Mouse (Mus musculus) heart, adult 18-20 months (tissue): ENCODE data around the gene Tekt5. TPM values are rescaled to one million over a fixed set of nuclear protein-coding genes. Genes with fewer than 3 reads are reported as not detected.

Experiments used
- DNase-seq, 2 experiments: peaks; one replicate each; pipeline ENCODE4 v3.0.0; 2021 to 2022; ENCODE audit warnings: mixed read lengths in 1 of 2
- long read RNA-seq, 2 experiments: library from polyadenylated mRNA; stranded (forward); transcript quantifications; one replicate each; pipeline ENCODE4 v2.0.0; 2021
- total RNA-seq, 2 experiments: library from RNA; stranded (reverse); gene quantifications; 2 replicates each; pipeline ENCODE4 v1.2.3; 2021

Gene Tekt5
- not detected for total RNA-seq
- long read RNA-seq, experiment 1: 0 reads
- long read RNA-seq, experiment 2: 0 reads

DNA sequence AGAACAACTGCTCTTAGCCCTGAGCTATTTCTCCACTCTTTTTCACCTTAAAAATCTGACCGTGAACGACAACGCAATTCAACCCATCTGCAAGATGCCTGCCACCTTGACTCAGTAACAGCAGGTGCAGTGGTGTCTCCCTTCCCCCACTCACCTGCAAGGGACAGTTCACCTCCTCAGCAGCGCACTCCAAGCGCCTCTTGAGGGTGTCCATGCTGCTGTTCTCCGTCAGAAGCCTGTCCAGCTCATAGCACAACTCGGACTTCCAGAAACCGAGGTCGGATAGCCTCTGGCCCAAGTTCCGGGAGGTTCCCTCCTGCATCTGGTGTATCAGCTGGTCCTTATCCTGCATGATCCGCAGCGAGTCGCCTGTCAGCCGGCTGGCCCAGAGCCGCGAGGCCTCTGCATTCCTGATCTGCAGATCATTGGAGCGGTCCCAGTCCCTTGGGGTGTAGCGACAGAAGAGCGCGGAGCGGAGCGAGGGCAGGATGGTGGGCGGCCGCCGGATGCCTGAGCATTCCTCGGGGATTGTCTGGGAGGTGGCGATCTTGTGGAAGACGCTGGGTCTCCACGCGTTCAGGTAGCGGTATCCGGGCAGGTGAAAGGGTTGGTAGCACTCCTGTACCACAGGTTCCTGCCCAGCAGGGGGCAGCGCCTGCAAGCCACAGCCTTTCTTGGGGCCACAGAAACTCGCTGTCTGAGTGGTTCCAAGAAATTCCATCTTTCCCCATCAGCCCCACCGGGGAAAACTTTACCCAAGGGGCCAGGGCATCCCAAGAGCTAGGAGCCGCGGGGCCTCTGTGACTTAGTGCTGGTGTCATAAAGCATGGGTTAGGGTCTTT is at the start of gene Tekt5:
TSS of gene Tekt5 (minus strand) at position 792 of the 842 bp plus-strand sequence.
- DNase-seq: peak; percentile 40 to 49

DNA sequence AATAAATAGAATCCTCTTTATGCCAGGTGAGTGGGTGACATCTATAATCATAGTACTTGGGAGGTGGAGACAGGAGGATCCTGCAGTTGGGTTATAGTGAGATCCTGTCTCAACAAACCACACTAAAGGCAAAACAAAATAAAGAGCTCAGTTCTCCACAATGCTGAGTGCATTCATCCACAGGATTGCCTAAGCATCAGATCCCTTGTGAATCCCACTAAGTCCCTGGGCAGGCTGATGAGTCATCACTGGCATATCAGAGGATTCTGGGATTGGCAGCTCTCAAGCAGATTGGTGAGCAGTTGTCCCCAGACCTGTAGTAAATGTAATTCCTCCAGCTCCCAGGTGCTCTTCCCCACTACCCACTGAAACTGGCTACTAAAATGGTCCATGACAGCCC is 48.4 kb upstream of the Tekt5 start:
- no peak for DNase-seq

DNA sequence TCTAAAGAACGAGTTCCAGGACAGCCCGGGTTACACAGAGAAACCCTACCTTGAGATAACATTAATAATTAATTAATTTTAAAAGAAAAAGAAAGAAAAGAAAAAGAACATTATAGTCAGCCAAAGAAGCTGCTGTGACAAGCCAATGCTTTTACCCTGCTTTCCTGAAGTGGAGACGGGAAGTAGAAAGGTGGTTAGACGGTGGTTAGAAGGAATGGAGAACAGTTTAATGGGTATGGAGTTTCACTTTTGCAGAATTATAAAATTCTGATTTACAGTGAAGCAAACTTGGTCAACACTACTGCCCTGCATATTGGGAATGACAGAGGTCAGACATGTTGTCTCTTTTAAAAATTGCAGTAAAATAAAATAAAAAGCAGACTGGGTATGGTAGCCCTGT is 46.5 kb upstream of the Tekt5 start:
- DNase-seq: no peak

DNA sequence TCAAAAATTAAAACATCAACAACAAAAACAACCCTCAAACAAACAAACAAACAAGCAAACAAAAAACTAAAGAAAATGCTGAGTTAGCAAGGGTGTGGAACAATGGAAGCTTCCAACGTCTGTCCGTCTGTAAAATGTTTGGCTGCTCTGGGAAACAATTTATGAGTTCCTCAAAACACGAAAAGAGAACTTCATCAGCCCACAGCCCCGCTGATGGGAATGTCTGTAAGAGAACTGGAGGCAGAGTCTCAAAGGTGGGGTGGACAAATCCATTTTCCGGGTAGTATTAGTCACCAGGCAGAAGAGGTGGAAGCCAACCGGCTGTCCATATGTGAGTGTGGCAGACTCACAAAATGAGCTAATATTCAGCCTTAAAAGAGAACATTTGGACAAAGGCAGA is 46.0 kb upstream of the Tekt5 start:
- peak in 1 of 2 experiments; percentile 15 for DNase-seq

DNA sequence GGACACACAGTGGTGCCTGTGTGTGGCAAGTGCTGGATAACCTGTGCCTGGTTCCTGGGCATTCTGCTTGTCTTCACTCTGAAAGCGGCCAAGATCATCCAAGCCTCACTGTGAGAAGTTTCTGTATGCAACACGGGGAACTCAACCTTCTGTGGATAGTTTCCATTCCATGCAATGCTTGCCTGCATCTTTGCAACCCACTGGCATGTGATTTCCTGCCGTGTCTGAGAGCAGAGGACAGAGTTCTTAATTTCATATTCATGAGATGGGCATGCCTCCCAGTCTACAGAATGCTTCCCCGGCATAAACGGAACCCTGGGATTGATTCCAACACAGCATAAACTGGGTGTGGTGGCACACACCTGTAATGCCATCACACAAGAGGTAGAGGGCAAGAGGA is 42.8 kb upstream of the Tekt5 start:
- DNase-seq: peak in 1 of 2 experiments; percentile 18

DNA sequence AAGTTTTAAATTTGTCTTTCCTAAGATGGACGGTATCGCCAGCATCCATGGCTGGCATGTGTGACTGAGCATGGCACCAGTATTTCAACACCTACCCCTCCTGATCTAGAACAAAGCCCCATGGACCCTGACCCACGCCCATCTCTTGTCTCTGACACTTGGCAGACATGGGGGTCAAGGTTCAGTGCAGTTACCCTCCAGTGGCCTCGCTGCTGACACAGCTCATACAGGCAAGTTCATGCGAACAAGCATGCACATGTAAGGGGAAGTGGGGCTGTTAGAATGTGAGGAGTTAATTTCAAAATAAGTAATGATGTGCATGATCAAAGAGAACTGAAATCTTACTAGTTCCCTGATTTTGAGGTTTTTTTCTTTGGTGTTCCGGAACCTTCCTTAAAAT is 40.9 kb upstream of the Tekt5 start:
- DNase-seq: peak in 1 of 2 experiments; percentile 18

DNA sequence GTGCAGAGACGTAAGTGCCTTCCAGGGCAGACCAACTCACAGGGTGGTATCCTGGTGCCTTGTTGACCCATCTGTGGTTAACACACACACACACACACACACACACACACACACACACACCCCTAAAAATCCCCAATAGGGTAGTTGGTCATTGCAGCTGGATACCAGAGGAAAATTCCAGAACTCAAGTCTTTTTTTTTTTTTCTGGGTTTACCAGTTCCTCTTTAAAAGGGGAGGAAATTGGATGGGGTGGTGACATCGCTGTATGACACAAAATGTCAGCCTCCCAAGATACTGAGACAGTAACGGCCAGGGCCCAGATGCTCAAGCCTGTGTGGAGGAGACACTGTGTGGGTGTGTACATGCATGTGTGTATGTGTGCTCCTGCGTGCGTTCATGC is 38.1 kb upstream of the Tekt5 start:
- DNase-seq: no peak

DNA sequence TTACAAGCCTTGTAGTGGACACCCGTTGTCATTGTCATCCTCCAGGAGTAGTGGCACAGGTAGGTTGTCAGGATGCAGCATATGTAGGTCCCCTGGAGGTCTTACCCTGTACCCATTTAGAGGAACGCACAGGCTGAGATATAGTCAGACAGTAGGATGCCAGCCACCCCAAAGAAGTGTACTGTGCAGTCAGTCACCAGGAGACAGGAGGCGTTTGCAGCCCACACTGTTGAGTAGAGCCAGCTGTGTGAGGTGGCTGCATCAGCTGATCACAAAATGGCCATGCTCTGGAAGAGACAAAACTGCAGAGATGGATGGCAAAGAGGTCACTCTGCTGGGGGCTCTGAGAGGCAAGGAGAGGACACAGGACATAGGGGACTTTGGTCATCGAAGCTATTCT is 37.1 kb upstream of the Tekt5 start:
- DNase-seq: no peak

DNA sequence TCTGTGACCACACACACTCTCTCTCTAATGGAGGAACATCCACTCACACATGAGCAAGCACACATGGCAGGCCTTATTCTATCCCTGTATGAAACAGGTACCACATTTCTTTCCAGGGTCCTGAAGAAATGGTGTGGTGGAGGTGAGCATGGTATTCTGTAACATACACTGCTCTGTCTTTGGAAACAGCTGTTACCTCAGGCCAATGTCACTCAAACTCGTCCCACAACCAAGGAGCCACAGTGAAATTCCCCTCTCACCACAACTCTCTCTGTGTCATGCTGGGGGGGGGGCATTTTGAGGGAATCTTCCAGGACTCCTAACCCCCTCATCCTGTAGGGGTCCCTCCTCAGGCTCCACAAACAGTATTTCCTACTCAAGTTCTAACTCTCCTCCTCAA is 36.6 kb upstream of the Tekt5 start:
- no peak for DNase-seq

DNA sequence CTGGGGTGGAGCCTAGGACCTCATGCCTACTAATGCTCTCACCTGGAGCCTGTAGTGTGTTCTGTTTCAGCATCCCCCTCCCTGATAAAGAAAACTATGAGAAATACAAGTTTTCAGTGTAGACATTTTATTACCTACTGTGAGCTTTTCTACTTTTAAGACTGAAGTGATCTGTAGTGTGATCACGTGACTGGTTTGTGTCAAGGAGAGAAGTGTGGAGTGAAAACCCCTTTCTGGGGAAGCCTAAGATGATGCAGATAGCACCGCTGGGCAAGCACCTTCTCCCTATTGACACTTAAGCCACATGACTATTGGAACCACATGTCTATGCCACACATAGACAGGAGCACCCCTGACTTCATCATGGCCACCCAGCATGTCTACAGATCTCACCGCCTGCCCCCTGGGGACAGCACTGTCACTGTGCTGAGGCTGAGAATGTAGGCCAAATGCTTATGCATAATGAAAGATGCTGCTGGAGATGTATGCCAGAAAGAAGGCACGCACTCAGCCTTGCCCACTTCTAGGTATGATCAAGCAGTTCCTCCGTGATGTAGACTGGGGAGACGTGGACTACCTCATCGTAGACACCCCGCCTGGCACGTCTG is 25.3 kb upstream of the Tekt5 start:
- no peak for DNase-seq

DNA sequence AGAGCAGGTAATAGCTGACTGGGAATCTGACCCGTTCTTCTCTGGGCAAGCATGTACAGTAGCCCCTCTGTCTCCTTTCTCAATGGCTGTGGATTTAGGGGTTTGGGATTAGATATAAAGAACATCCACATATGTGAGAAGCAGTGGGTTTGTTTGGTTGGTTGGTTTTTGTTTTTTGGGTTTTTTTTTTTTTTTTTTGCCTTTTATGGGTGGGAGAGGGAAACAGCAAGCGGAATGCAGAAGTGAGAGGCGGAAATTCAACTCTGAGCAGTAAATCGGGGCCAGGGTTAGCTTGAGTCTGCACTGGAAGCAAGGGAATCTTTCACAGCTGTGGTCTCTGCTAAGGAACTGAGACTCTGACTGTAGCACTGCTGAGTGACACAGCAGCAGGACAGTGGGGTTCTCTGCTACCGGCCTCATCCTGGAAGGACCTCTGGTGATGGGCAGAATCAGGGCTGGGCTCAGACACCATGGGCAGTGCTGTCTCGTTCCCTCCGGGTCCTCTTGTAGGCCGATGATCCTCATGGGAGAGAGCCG is 22.5 kb upstream of the Tekt5 start:
- peak in 1 of 2 experiments; percentile 51 for DNase-seq

DNA sequence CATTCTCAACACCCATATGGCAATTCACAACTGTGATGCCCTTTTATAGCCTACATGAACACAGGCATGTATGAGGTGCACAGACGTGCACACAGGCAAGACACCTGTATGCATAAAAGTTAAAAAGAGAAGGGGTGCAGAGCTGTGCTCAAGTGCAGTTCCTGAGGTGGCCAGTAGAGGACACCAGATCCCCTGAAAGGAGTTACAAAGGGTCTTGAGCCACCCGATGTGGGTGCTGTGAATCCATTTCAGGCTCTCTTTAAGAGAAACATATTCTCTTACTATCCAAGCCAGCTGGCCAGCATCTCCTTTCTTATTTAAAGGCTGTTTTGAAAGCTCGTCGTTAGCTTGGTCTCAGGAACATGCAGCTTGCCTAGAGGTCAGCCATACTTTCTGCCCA is 21.6 kb upstream of the Tekt5 start:
- no peak for DNase-seq

DNA sequence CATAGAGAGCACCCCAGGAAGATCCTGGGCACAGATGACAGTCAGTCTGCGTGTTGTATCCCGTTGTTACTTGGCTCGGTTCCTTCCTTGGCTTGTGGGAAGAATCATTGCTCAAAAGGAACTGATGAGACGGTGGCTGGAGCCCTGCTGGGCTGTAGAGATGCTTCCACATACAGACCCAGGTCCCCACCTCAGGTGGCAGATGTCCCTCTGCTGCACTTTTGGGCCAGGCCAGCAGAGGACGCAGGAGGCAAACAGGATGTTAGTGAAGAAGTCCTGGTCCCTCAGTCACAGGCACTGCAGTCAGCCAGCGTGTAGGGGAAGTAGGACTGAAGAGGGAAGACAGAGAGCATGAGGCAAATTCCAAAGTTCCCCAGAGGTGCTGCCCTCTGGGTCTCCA is 20.7 kb upstream of the Tekt5 start:
- DNase-seq: peak; percentile 55 to 71

DNA sequence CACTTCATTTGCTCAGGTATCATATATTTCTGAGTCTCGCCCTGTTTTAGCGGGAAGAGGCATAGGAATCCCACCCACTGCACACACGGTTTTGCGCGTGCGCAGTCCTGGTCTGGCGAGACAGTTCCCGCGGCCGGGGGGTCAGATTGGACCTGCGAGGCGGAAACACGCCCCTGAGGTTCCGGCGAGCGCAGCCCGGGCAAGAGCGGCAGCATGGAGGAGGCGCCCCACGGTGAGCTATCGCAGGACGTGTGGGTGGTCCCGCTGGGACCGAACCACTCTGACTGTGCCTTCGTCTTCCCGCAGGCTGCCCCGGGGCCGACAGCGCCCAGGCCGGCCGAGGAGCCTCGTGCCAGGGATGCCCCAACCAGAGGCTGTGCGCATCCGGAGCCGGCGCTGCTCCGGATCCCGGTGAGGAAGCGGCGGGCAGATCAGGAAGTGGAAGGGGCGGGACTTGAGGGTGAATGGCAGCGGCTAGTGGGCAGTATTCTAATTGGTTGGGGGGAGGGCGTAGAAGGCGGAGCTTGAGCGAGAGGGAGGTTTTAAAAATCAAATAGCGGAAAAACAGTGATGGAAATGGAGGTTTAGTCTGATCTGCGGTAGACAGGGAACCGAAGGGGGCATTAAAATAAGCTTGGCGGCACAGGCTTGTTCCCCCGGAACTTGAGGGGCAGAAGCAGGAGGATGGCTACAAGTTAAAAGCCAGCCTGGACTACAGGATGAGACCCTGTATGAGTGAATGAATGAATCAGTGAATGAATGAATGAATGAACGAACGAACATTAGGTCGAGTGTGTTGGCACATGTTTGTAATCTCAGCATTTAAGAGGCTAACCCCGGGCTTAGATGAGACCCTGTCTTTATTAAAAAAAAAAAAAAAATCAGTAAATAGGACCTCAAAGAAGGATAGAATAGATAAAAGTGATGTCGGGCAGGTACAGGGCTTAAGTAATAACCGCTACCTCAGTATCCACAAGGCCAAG is 16.8 kb upstream of the Tekt5 start, which contains the start of gene Nubp1:
TSS of gene Nubp1 (plus strand) at position 185 of the 983 bp plus-strand sequence.
- peak; percentile 97 for DNase-seq

DNA sequence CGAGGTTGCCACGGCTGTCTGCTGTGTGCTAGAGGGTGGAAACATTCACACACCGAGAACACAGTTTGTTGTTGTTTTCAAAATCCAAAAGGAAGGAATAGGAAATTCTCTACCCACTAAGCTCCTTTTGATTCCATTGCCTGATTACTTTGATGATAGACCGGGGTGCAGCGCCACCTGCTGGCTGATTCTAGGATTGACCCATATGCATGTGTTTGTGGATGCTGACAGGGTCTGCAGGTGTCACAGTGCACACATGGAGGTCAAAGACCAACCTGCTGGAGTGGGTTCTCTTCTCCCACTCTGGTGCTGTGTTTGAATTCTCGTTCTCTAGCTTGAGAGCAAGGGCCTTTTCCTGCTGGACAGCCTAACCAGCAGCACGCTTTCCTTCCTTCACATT is 3.9 kb upstream of the Tekt5 start:
- peak; percentile 63 to 94 for DNase-seq

DNA sequence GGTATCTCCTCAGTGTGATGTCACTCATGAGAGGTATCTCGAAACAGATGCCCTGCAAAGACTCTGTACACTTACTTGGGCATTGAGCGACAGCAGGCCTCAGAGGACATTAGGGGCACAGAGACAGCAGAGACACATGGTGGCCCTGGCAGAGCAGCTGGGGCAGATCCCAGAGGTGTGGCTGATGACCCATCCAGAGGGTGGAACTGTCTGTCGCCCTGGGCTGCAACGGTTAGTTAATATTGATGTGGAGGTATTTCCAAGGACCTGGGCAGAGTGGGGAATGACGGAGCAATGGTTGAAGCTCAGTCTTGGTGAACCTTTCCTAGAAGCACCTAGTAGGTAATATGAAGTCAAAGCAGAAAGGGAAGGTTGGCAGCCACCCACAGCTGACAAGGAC is 3.5 kb upstream of the Tekt5 start:
- no peak for DNase-seq

DNA sequence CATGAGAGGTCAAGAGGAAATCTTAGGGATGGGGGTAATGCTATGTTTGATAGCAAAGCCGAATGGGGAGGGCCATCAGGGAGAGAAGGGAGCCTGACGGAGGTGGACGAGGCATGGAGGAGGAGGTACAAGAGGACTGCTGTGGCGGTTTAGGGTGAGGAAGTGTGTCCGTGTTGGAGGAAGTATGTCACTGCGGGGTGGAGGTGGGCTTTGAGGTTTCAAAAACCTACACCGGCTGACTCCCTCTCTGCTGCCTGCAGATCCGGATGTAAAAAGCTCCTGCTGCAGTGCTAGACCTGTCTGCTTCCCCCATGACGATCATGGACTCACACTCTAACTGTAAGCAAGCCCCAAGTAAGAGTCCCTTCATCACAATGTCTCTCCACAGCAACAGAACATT is 2.7 kb downstream of the Tekt5 start:
- no peak for DNase-seq

DNA sequence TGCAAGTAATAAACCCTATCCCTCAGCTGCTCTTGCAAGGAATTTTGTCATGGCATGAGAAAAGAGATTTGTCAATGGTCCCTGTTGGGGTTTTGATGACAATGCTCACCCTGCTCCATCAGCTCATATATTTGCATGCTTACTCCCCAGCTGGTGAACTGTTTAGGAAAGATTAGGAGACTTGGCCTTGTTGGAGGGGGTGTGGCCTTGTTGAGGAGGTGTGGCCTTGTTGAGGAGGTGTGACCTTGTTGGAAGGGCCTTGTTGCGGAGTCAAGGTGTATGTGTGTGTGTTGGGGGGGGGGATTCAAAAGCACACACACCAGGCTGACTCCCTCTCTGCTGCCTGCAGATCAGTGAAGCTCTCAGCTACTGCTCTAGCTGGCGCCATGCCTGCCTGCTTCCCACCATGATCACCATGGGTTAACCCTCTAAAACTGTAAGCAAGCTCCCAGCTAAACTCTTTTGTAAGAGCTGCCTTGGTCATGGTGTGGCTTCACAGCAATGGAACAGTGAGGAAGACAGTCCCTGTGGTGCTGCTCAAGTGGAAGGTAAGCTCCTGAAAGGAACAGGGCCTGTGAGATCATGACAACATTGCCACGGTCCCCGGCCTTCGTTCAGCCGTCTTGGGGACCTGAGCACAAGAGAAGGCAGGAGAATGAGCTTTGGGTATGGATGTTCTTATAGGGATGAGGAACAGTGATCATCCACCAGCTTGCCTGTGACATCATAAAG is 6.5 kb downstream of the Tekt5 start:
- no peak for DNase-seq

DNA sequence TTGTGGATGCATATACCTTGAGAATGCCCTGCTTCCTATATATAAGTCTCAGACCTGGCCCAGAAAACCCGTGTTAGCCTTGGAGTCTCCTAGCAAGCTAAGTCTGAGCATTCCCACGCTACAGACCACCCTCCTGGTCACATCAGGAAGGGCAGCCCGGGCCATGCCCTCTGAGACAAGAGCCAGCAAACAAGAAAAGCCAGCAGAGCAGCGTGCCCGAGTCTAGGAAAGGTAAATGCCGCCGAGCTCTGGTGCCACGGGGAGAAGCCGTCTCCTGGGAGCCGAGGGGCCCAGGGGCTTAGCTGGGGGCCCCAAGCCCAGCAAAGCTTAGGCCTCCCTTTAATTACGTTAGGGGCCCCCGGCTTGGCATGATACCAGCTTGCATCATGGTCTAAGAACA is 10.0 kb downstream of the Tekt5 start:
- no peak for DNase-seq

DNA sequence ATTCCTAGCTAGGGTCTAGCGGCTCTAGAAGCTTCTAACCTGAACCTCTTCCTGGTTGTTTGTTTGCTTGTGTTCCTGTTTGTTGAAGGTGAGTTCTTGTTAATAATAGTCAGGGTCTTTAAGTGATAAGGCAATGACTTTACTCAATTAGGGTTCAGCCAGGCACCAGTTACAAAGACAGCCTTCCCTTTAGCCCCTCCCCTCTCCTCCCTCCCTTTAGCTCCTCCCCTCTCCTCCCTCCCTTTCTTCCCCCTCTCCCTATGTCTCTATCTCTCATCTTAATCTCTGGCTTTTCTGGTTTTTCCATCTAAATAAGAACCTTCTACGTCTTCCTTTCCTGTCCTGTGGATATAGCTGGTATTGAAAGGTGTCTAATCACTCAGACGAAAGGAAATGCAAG is 10.7 kb downstream of the Tekt5 start:
- DNase-seq: no peak

DNA sequence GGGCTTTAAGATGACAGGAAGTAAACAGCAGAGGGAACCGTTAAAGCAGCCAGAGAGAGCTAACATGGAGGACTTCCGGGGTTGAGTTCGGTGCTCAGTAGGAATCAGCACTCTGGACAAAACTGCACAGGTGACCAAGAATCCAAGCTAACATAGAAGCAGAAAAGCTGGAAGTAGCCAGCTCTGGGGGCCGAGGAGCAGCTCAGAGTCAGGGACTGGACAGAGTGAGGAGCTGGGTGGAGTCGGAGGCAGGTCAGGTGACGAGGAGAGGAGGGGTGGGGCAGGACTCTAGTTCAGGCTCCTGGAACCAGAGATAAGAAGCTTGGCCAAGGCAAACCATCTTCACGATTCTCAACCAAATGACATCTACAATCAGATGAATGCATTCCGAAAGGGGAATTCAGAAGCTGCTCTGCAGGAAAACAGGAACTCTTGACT is 11.2 kb downstream of the Tekt5 start:
- peak; percentile 50 to 57 for DNase-seq
